Mouse (Mus musculus) midbrain, embryonic 12.5 days (tissue): ENCODE data around the gene Vmn1r89. TPM values are rescaled to one million over a fixed set of nuclear protein-coding genes. Genes with fewer than 3 reads are reported as not detected.

ENCODE experiments used
- ATAC-seq: fragments of 200-750 bp; cut with Nextera tagmentation; 2 replicates; pipeline ENCODE4 v1.8.0; 2017; ENCODE audit warnings: low read depth, moderate TSS enrichment, moderate library complexity; ENCODE audit not compliant: low FRiP score
- H3K27ac ChIP-seq: fragments of 300-500 bp; sonication (generic); replicated peaks from 2 replicates; pipeline ENCODE4 v1.5.1; 2016; ENCODE audit warnings: mild to moderate bottlenecking
- H3K27me3 ChIP-seq: fragments of 300-500 bp; sonication (generic); 2 replicates; pipeline ENCODE4 v1.6.1; 2016; ENCODE audit warnings: mild to moderate bottlenecking
- H3K36me3 ChIP-seq: fragments of 300-500 bp; sonication (generic); 2 replicates; pipeline ENCODE4 v1.6.1; 2016
- H3K4me1 ChIP-seq: fragments of 300-500 bp; sonication (generic); 2 replicates; pipeline ENCODE4 v1.6.1; 2016
- H3K4me2 ChIP-seq: fragments of 300-500 bp; sonication (generic); replicated peaks from 2 replicates; pipeline ENCODE4 v1.6.1; 2016; ENCODE audit warnings: mild to moderate bottlenecking, moderate library complexity
- H3K4me3 ChIP-seq: fragments of 300-500 bp; sonication (generic); 2 replicates; pipeline ENCODE4 v1.5.1; 2016; ENCODE audit warnings: mild to moderate bottlenecking
- H3K9ac ChIP-seq: fragments of 300-500 bp; sonication (generic); replicated peaks from 2 replicates; pipeline ENCODE4 v1.6.1; 2016; ENCODE audit warnings: mild to moderate bottlenecking, moderate library complexity
- H3K9me3 ChIP-seq: fragments of 300-500 bp; sonication (generic); 2 replicates; pipeline ENCODE4 v1.6.1; 2016; ENCODE audit warnings: mild to moderate bottlenecking
- WGBS: fragments of 180-500 bp; shearing (Covaris S2); methylation state at CpG from one replicate; pipeline ENCODE4 v1.1.7; 2016; 5-methylcytosine and 5-hydroxymethylcytosine counted together
- polyA plus RNA-seq: library from polyadenylated mRNA; unstranded; fragments of >200 nt; fragmentation: Nextera tagmentation; extraction: Ambion mirVana; gene quantifications from 2 replicates; pipeline ENCODE4 v1.2.1, GENCODE M21; 2016

Vmn1r89 gene
- not detected in 2 replicates for polyA plus RNA-seq

GRCm38 (mm10) chr7:13212720-13213119 lies at the start of gene Vmn1r89:
Gene Vmn1r89 (plus strand): TSS chr7:13213020.
- Histone ChIP-seq H3K4me2 (no peak within 1 kb of the TSS), H3K36me3 (no peaks in the 10 kb centered on the region), H3K4me1 (no peaks in the 10 kb centered on the region), H3K27ac (no peak within 1 kb of the TSS), H3K9ac (no peak within 1 kb of the TSS), H3K4me3 (no peak within 1 kb of the TSS), H3K27me3 (no peaks in the 10 kb centered on the region), H3K9me3 (no peaks in the 10 kb centered on the region)
- no peak for ATAC-seq

- 54% methylated on average over 50 of the region's 50 CpGs for WGBS
- H3K27ac ChIP-seq = no peak overlapping the region
- H3K4me3 ChIP-seq = no peak overlapping the region
- no peak overlapping the region for H3K9ac ChIP-seq
- H3K4me1 ChIP-seq = no peaks in the 10 kb centered on the region
- 0 out of 2 replicates have a peak, but pooled peaks cover 7% of the 10 kb centered on the region for H3K36me3 ChIP-seq
- no peaks in the 10 kb centered on the region for H3K9me3 ChIP-seq
- ATAC-seq = 0 out of 2 replicates have a peak, but pooled peaks have one; percentile 48
- H3K27me3 ChIP-seq = no peaks in the 10 kb centered on the region
- no peak overlapping the region for H3K4me2 ChIP-seq
These were observed 48.2 kb downstream of the Vmn1r89 start for GRCm38 (mm10) chr7:13260746-13261700.

- Histone ChIP-seq H3K9me3 (no peaks in the 10 kb centered on the region), H3K4me1 (no peaks in the 10 kb centered on the region), H3K27me3 (no peaks in the 10 kb centered on the region), H3K9ac (no peak overlapping the region), H3K36me3 (0 out of 2 replicates have a peak, but pooled peaks cover 7% of the 10 kb centered on the region), H3K4me3 (no peak overlapping the region), H3K27ac (no peak overlapping the region), H3K4me2 (no peak overlapping the region)
- 85% methylated on average over 5 of the region's 5 CpGs for WGBS
- ATAC-seq = no peak
These were observed 51.0 kb downstream of the Vmn1r89 start for GRCm38 (mm10) chr7:13263851-13264250.

- Histone ChIP-seq H3K4me1 (no peaks in the 10 kb centered on the region), H3K4me3 (no peak overlapping the region), H3K9ac (no peak overlapping the region), H3K4me2 (no peak overlapping the region), H3K9me3 (no peaks in the 10 kb centered on the region), H3K36me3 (0 out of 2 replicates have a peak, but pooled peaks cover 11% of the 10 kb centered on the region), H3K27me3 (no peaks in the 10 kb centered on the region), H3K27ac (no peak overlapping the region)
- WGBS = 65% methylated on average over 2 of the region's 2 CpGs
- no peak for ATAC-seq
These were observed 51.6 kb downstream of the Vmn1r89 start for GRCm38 (mm10) chr7:13264396-13264795.

- Histone ChIP-seq H3K4me3 (no peak overlapping the region), H3K36me3 (0 out of 2 replicates have a peak, but pooled peaks cover 8% of the 10 kb centered on the region), H3K4me2 (no peak overlapping the region), H3K9ac (no peak overlapping the region), H3K27me3 (no peaks in the 10 kb centered on the region), H3K27ac (no peak overlapping the region), H3K4me1 (no peaks in the 10 kb centered on the region), H3K9me3 (no peaks in the 10 kb centered on the region)
- ATAC-seq = no peak
- WGBS = 89% methylated on average over 4 of the region's 4 CpGs
These were observed 56.0 kb downstream of the Vmn1r89 start for GRCm38 (mm10) chr7:13268749-13269260.

GRCm38 (mm10) chr7:13269394-13269793 lies 56.6 kb downstream of the Vmn1r89 start:
- no peak overlapping the region for H3K9ac ChIP-seq
- H3K36me3 ChIP-seq = peaks cover 10% of the 10 kb centered on the region; the same call in 1 of the 2 replicates
- no peak overlapping the region for H3K27ac ChIP-seq
- WGBS = 82% methylated on average over 11 of the region's 11 CpGs
- ATAC-seq = no peak
- H3K9me3 ChIP-seq = no peaks in the 10 kb centered on the region
- H3K4me1 ChIP-seq = no peaks in the 10 kb centered on the region
- no peaks in the 10 kb centered on the region for H3K27me3 ChIP-seq
- H3K4me2 ChIP-seq = no peak overlapping the region
- no peak overlapping the region for H3K4me3 ChIP-seq

Other genes starting within 250 kb of the Vmn1r89 start
- gene Zfp324, start 247.2 kb upstream of the Vmn1r89 start, polyA plus RNA-seq = 14.2 and 15.5 TPM in 2 replicates
- 18.1 and 18.7 TPM in 2 replicates for gene Zfp446, start 235.2 kb upstream of the Vmn1r89 start, polyA plus RNA-seq
- 0.13 TPM in 1 of 2 replicates, not detected in the other for gene Slc27a5, start 214.8 kb upstream of the Vmn1r89 start, polyA plus RNA-seq
- 376 and 420 TPM in 2 replicates for gene Trim28, start 213.9 kb upstream of the Vmn1r89 start, polyA plus RNA-seq
- gene Zbtb45, start 203.0 kb upstream of the Vmn1r89 start, polyA plus RNA-seq = 36.6 and 37.1 TPM in 2 replicates
- 139 and 150 TPM in 2 replicates for gene Chmp2a, start 178.2 kb upstream of the Vmn1r89 start, polyA plus RNA-seq
- gene Ube2m, start 174.7 kb upstream of the Vmn1r89 start, polyA plus RNA-seq = 143 and 149 TPM in 2 replicates
- 5.2 and 5.3 TPM in 2 replicates for gene Mzf1, start 158.3 kb upstream of the Vmn1r89 start, polyA plus RNA-seq
- not detected in 2 replicates for gene Vmn1r85, start 117.8 kb upstream of the Vmn1r89 start, polyA plus RNA-seq
- not detected in 2 replicates for gene Vmn1r86, start 93.1 kb upstream of the Vmn1r89 start, polyA plus RNA-seq
- gene Vmn1r87, start 72.9 kb upstream of the Vmn1r89 start, polyA plus RNA-seq = not detected in 2 replicates
- gene Vmn1r88, start 53.5 kb upstream of the Vmn1r89 start, polyA plus RNA-seq = not detected in 2 replicates
- 98.0 and 100 TPM in 2 replicates for gene Lig1, start 64.3 kb downstream of the Vmn1r89 start, polyA plus RNA-seq
- gene Zswim9, start 65.7 kb downstream of the Vmn1r89 start, polyA plus RNA-seq = 15.1 and 15.7 TPM in 2 replicates
- 1.1 and 1.3 TPM in 2 replicates for gene Pla2g4c, start 111.6 kb downstream of the Vmn1r89 start, polyA plus RNA-seq
- gene Cabp5, start 185.1 kb downstream of the Vmn1r89 start, polyA plus RNA-seq = 0.14 TPM in 1 of 2 replicates, not detected in the other
- gene Bsph1, start 237.8 kb downstream of the Vmn1r89 start, polyA plus RNA-seq = not detected in 2 replicates